Mouse (Mus musculus): Measurements from ENCODE around the gene Gpa33.
"Not testable (repeated sequence)": the region's sequence is repeated elsewhere in the genome, so short reads cannot be mapped to it uniquely, and the experiment has no call there.

Gene Gpa33

DNA sequence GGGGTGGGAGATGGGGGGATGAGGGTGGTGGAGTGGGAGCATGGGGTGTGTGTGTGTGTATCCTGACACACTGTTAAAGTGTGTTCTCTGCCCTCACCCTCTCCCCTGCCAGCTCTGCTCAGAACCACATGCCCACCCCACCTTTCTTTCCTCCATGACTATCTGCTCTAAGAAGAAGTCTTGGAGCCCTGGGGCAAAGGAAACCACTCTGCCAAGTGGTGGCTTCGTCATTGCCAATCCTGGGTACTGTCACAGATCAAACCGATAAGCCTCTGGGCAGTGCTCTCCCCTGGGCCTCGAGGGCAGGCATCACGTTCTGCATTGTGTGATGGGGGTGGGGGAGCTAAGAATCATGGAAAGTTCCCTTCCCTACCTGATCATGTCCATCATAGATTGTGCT is 2.3 kb downstream of the Gpa33 start:
- no peak for DNase-seq (ENCODE audit: low read depth in 2 of 2, low spot score in 2 of 2)

DNA sequence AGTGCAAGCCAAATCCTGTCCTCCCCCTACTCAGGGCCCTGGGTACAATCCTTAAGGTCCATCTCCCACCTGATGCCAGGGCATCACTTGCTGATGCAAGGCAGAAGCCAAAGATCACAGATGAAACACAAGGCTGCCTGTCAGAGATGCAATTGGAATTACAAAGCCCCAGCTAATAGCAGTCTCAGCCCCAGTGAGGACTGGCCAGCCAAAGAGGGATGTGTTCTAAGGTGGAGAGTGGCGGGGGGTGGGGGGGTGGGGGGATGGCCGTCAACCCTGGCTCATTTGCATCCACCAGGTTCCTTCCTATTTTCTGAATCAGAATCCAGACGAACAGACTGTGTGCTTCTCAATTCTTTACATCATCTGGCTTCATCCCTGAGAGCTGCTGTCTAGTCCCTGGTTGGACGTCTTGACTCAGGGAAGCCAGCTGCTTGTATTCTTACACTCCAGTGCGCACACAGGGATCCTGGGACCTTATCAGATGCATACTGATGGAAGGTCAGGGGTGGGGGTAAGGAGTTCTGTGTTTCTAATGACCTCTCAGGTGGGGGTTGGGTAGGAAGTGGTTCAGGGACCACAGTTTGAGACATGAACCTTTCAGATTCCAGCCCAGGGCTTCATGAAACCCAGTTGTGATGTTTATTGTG is 5.2 kb downstream of the Gpa33 start:
- DNase-seq (ENCODE audit: low read depth in 2 of 2, low spot score in 2 of 2), result no peak

DNA sequence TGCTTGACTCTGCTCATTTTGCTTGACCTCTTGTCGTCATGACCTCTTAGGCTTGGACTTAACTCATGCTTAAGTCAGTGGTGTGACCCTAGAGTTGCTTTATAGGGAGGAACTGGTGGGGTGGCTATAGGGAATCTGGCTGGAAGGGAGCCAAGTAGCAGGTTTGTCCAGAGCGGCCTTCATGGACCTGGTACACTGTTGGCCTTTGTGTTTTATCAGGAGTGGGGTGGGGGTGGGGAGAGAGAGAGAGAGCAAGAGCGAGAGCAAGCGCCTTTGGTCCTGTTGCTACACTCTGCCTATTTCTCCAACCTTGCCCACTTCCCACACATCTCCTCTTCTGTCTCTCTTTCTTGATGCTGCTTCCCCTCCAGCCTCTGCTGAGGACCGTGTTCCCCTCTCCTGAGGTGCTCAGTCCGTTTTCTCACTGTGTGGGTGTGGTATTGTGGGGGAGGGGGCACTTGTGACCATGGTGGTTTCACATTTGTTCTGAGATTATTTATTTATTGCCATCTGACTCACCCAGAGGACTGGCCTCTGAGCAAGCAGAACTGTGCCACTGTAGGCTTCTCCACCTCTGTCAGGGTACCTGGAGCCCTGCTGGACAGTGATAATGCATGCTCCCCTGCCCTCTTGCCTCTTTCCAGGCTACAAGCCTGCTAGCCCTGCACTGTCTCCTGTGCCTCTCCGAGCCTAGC is 7.4 kb downstream of the Gpa33 start:
- no peak for DNase-seq (ENCODE audit: low read depth in 2 of 2, low spot score in 2 of 2)

DNA sequence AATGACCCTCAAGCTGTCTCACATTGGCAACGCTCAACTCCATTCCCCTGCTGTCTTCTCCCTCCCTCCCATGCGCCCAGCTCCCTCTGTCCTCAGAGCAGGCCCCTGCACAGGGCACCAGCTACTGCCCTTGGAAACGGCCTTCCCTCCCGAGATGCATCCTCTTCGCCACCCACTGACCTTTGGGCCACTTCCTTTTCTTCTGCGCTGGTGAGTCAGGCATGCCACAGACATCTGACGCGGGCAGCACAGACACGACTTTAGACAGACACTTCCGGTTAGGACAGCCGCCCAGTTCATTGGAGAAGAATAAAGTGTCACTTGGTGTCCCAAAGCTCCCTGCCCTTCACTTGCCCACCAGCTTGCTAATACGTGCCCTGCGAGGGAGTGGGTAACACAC is 8.1 kb downstream of the Gpa33 start:
- DNase-seq (ENCODE audit: low read depth in 2 of 2, low spot score in 2 of 2), result no peak

DNA sequence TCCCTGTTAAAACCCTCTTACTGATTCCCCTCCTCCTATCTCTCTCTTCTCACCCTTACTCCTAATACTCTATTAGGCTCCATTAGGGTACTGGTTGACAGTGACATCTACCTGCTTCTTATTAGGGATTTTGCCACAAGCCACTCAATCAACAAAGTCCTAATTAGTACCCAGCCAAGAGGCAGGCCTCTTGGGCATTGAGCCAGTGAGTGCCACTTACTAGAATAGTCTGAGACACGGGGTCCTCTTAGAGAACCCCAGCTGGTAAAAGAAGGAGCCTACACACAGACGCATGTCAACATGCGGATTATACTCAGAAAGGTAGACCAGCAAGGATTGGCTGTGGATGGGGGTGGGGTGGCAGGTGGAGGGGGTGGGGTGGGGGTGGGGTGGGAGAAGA is 9.1 kb downstream of the Gpa33 start:
- no peak for DNase-seq (ENCODE audit: low read depth in 2 of 2, low spot score in 2 of 2)

DNA sequence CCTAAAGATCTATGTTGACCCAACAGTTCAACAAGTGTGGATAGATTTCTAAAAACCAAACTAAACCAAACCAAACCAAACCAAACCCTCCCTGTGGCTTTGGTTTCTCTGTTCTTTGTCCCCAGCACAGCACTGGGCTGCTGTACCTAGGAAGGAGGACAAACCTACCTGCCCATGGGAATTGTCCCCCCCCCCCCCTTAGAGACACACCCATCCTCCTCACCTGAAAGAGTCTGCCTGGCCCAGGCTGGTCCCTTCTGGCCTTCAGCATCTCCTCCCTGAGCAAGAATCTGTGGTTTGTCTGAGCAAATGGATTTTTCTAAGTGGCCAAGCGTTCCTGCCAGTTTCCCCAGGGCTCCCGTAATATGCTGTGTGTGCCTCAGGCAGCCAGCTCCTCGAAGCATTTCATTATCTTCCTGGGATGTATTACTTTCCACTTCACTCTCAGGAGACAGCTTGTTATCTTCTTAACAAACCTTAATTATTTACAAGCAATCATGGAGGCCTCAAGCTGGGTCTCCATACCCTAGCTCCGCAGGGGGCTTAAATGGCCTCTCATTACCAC is 9.7 kb downstream of the Gpa33 start:
- no peak for DNase-seq (ENCODE audit: low read depth in 2 of 2, low spot score in 2 of 2)

DNA sequence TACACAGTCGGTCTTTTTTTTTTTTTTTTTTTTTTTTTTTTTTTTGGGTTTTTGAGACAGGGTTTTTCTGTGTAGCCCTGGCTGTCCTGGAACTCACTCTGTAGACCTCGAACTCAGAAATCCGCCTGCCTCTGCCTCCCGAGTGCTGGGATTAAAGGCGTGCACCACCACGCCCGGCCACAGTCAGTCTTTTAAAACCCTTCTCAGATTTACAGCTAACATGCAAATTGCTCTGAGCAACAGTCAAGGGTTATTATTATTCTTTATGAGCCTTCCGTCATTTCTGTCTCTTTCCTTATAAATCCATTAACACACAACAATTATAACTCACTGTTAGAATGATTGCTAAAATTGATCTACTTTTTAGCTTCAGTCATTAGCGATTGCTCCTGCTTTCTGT is 11.8 kb downstream of the Gpa33 start:
- DNase-seq (ENCODE audit: low read depth in 2 of 2, low spot score in 2 of 2), result not testable (repeated sequence)

DNA sequence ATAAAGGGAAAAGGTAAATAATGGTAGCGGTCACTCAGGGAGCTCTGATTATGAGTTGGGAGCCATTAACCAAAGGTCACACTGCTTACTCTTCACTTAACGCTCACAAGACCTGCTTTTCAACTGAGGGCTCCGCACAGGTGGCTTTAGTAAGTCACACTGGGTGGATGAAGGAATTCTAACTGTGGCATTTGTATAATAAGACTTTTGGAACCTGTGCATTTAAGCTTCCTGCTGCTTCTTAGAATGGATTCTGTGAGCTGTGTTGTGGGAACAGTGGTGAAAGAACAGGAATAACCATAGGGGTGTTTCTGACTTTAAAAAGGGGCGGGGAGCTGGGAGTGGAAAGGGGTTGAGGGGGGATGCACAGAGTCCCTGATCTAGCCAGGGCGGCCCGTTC is 12.3 kb downstream of the Gpa33 start:
- no peak for DNase-seq (ENCODE audit: low read depth in 2 of 2, low spot score in 2 of 2)

DNA sequence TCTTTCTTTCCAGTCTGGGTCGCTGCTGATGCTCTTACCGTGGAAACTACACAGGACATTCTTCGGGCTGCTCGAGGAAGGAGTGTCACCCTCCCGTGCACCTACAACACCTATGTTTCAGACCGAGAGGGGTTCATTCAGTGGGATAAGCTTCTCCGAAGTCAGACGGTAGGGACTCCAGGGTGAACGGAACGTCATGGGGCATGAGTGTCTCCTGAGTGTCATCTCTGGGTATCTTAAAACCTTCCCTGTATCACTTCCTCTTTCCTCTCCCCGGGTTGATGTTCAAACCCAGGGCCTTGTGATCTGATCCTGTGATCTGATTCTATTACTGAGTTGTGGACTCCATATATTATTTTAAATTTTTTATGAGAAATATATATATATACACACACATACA is 16.6 kb downstream of the Gpa33 start:
- no peak for DNase-seq (ENCODE audit: low read depth in 2 of 2, low spot score in 2 of 2)

DNA sequence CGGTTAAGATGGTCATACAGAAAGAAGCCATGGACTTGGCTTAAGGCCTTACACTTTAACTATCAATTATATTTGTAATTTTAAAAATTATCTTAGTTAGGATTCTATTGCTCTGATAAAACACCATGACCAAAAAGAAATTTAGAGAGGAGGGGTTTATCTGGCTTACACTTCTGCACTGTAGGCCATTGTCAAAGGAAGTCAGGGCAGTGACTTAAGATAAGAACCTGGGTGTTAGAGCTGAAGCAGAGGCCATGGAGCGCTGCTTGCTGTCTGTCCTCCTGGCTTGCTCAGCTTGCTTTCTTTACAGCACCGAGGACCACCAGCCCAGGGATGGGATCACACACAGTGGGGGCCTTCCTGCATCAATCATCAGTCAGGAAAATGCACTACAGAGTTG is 17.6 kb downstream of the Gpa33 start:
- DNase-seq (ENCODE audit: low read depth in 2 of 2, low spot score in 2 of 2), result no peak

DNA sequence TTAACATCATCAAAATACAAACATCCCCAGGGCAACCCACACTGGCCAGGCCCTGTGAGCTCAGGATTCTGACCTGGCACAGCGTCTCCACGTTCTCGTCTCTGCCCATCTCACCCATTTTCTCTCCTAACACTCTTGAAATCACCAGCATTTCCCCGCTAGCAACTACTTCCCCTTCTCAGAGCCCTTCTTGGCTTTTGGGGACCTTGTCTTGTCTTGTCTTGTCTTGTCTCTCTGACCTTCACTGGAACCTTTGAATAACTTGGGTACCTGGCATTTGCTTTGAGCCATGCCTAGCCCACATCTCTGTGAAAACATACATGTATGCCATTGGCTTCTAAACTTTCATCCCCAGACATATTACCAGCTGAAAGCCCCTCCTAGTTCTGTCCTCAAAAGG is 19.4 kb downstream of the Gpa33 start:
- DNase-seq (ENCODE audit: low read depth in 2 of 2, low spot score in 2 of 2), result no peak

DNA sequence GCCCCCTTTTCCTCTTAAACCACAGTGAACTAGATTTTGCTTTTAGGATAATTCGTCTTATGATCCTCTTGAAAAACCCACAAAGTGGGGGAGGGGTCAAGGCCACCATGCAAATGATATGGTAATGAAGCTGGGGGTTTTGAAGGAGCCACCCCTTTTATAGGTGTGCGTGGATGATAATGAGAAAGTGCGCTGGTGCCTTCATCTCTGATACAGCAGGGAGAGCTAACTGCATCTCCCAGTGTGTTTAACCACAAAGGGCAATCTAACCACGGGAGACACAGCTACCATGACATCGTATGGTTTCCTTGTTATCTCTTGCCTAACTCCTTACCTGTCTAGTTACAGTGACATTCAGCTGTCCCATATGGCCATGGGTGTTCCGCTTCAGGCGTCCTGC is 20.0 kb downstream of the Gpa33 start:
- no peak for DNase-seq (ENCODE audit: low read depth in 2 of 2, low spot score in 2 of 2)

DNA sequence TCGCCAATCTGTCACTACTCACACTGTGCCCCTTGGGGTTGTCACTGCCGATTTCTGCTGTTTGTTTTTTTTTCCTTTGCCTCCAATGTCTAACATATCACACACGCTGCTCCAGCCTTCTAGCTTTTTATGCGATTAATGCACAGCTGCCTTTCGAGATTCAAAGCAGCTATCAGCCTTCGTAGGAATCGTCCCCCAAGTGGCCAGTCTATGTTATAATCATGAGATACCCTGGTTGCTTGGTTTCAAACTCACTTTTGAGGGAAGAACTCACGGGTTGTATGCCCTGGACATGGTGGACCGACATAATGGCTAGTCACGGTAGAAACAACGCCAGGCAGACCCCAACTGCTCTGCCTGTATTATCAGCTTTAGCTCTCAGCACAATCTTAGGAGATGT is 21.3 kb downstream of the Gpa33 start:
- DNase-seq (ENCODE audit: low read depth in 2 of 2, low spot score in 2 of 2), result no peak

DNA sequence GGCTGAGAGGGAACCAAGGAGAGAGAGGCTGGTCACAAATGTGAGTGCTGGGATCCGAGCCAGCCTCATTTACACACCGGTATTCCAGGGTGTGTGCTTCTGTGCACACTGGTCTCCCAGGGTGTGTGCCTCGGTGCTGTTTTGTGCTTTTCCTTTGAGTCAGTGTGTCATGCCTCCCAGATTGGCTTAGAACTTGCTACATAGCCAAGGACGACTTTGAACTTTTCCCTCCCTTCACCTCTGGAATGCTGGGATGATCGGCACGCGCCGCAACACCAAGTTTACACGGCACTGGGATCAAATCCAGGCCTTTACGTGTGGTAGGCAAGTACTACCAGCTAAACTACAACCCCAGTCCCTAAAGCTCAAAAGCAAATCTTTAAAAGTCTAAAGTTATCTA is 22.0 kb downstream of the Gpa33 start:
- no peak for DNase-seq (ENCODE audit: low read depth in 2 of 2, low spot score in 2 of 2)

DNA sequence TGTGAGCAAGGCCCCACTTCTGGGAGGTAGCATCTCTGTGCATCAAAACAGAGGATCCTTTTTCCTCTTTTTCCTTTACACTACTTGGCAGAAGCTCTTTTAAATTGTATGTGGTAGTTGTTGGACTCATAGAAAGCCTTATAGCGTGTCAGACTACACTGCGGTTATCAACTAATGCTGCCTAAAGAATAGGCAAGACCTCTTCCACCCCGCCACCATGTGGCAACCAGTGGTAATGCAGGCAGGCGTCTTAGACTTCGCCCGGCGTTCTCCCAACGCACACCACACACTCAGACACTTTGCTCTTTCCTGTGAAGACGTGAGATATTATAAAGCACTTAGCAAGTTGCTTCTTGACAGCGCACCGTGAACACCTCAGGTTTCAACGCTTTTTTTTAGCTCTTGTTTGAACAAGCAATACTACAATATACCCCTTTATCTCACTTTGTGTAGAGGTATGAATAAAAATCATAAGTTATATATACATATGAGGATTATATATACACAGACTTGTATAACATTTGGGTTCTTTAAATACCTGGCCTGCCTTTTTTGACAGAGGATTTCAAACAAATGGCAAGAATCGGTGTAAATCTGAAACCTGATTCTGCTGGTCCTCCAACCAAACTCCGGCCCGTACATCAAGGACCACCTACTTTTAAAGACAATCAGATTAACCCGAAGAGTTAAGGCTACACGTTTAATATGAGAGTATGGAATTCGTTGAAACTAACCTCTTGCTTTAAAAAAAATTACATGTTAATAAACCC is 23.5 kb downstream of the Gpa33 start:
- DNase-seq (ENCODE audit: low read depth in 2 of 2, low spot score in 2 of 2), result peak; percentile 79 to 87

DNA sequence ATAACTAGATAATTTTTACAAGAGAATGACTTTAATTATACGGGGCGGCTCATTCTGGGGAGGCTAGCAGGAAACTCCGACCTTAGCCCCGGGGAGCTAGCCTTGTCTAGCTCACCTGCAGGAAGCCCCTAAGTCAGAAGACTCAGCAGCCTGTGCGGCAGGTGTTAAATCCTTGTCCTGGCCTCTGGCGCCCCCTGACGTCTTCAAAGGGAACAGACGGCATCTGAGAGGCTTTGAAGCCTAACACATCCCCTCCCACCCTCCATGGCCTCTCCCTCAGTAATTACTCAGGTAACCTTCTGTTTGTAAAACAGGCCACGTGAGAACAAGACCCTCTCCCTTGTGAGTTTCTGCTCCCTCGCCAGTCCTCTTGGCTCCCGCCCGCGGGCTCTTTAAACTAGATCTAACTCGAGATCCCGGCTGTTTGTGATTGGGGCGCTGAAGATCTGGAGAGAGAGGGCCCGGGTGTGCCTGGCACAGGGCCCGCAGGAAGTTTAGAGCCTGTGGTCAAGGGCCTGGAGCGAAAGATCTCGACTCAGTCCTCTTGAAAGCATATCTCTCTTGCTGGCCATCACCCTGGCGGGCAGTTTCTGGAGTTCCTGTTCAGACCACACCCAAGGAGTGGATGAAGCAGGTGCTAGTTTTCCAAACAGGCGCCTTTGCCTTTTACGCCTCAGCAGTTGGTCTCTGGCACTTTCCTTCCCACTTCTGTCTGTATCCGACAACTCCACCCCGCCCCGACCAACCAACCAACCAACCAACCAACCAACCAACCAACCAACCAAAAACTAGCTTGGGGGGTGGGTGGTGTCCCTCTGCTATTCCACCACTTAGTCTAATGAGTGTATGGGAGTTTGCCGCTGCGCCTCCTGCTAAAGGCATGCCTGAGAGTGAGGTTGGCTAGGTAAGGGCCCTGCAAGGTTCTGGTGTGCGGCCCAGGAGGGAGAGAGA is 24.4 kb downstream of the Gpa33 start:
- DNase-seq (ENCODE audit: low read depth in 2 of 2, low spot score in 2 of 2), result peak; percentile 76 to 80

DNA sequence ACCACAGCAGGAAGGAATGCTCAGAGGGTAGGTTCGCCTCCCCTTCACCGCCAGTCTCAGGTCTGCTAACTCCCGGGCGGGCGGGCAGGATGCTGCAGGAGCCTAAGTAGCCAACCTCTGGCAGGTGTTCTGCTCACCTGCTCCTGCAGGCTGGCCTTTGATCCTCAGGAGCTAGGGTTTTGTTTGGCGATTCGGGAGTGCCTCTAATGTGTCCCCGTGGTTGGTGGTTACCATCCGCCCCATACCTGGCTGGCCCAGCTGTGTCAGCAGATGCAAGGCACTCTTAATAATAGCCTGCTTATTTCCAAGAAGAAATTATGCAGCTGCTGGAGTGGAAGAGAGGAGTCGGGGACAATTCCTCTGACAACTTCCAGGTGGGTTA is 25.1 kb downstream of the Gpa33 start:
- no peak for DNase-seq (ENCODE audit: low read depth in 2 of 2, low spot score in 2 of 2)

DNA sequence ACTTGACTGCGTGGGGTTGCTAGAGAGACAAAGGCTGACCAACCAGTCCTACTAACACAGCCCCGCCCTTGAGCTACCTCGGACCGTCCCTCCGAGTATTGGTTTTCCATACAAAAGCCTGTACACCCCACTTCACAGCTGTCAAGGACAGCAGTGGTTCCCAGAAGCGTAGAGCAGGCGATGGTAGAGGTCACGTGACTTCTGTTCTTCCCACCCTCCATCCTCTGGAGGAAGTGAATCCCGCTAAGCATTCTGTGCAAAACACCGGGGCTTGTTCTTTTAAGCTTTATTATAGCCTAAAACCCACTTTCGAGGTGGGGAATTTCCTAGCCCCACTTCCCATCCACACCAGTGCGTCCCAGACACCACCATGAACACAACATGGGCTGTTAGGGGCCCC is 27.7 kb downstream of the Gpa33 start:
- no peak for DNase-seq (ENCODE audit: low read depth in 2 of 2, low spot score in 2 of 2)

DNA sequence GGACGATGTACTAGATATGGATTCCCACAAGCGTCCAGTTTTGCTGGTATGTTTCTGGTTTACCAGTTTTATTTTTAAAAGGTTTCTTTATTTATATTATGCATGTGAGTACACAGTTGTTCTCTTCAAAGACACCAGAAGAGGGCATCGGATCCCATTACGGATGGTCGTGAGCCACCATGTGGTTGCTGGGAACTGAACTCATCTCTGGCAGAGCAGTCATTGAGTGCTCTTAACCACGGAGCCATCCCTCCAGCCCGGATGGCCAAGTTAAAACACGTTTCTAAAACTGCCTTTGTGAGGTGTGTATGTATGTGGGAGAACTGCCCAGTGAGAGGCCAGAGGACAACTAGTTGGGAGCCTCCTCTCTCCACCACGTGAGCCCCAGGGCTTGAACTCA is 28.6 kb downstream of the Gpa33 start:
- no peak for DNase-seq (ENCODE audit: low read depth in 2 of 2, low spot score in 2 of 2)

DNA sequence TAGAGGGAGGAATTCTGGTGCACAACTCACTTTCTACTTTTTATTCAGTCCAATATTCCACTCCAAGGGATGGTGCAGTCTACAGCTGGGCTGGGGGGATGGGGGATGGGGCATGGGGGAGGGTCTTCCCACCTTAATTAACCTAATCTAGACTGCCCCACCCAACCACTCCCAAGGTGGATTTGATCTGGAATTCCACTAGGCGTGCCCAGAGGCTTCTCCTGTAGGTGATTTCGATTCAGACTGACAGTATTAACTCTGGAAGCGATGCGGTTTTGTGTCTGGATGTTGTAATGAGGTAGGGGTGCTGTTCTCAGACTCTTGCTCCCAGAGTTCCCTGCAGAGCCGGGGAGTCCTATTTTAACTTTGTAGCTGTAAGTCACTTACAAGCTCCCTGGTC is 30.1 kb downstream of the Gpa33 start:
- DNase-seq (ENCODE audit: low read depth in 2 of 2, low spot score in 2 of 2), result no peak

Data from CD8-positive naive resting alpha-beta T cell, adult 2 months (primary cell).